Mouse (Mus musculus): Measurements from ENCODE around the gene Tfap2c.

- no peak for TF ChIP-seq POLR2A (IDR thresholded peaks at IDR 0.05; ENCODE audit: low read depth, low read length)
- TF ChIP-seq CTCF (IDR thresholded peaks at IDR 0.05; ENCODE audit: extremely low read depth, insufficient read length, insufficient replicate concordance, low read depth, low read length), result no peak
These were observed 4.8 kb downstream of the Tfap2c start for GRCm38 (mm10) chr2:172554211-172554610.

Measured in small intestine, adult 2 months (tissue).